Mouse (Mus musculus) MEL (cell line): Measurements from ENCODE around the gene Baiap2l1. TPM values are rescaled to one million over a fixed set of nuclear protein-coding genes. Genes with fewer than 3 reads are reported as not detected.

ENCODE experiments used
- DNase-seq: peaks from one replicate; pipeline ENCODE4 v3.0.0; 2011; ENCODE audit warnings: low read depth, low spot score
- H3K27ac ChIP-seq: 2 replicates; pipeline ENCODE4 v1.5.1; 2012; ENCODE audit warnings: low read depth, mild to moderate bottlenecking, control low read depth, low read length, moderate library complexity; ENCODE audit not compliant: control insufficient read depth
- H3K27me3 ChIP-seq, 2 experiments: fragments of 150-350 bp in 1 of 2; sonication (generic) in 1 of 2; 2 replicates each; pipeline ENCODE4 v1.6.1; 2012; ENCODE audit warnings: low read length in 2 of 2, mild to moderate bottlenecking in 2 of 2, improper control_type of control experiment in 1 of 2, moderate library complexity in 1 of 2; ENCODE audit not compliant: insufficient read depth in 2 of 2, control insufficient read depth in 1 of 2
- H3K36me3 ChIP-seq, 2 experiments: 2 replicates each; pipeline ENCODE4 v1.6.1; 2012 to 2014; ENCODE audit warnings: low read length in 2 of 2, improper control_type of control experiment in 1 of 2, inconsistent platforms in 1 of 2, mild to moderate bottlenecking in 1 of 2; ENCODE audit not compliant: insufficient read depth in 2 of 2, control insufficient read depth in 1 of 2
- H3K4me1 ChIP-seq, 2 experiments: fragments of 150-350 bp in 1 of 2; sonication (generic) in 1 of 2; 2 replicates each; pipeline ENCODE4 v1.6.1; 2012; ENCODE audit warnings: low read length in 2 of 2, improper control_type of control experiment in 1 of 2, mild to moderate bottlenecking in 1 of 2; ENCODE audit not compliant: insufficient read depth in 2 of 2, control insufficient read depth in 1 of 2
- H3K4me3 ChIP-seq, 2 experiments: fragments of 150-350 bp in 1 of 2; sonication (generic) in 1 of 2; 2 replicates each; pipeline ENCODE4 v1.5.1; 2012; ENCODE audit warnings: low read depth in 2 of 2, low read length in 2 of 2, mild to moderate bottlenecking in 2 of 2, moderate library complexity in 2 of 2, control low read depth in 1 of 2, improper control_type of control experiment in 1 of 2; ENCODE audit not compliant: control insufficient read depth in 1 of 2, insufficient read depth in 1 of 2
- H3K79me2 ChIP-seq: 2 replicates; pipeline ENCODE4 v1.6.1; 2012; ENCODE audit warnings: mild to moderate bottlenecking, low read length, moderate library complexity; ENCODE audit not compliant: control insufficient read depth, poor library complexity, insufficient read depth
- H3K9ac ChIP-seq: 2 replicates; pipeline ENCODE4 v1.6.1; 2012; ENCODE audit warnings: low read depth, mild to moderate bottlenecking, control low read depth, low read length, moderate library complexity; ENCODE audit not compliant: control insufficient read depth, poor library complexity, severe bottlenecking
- H3K9me3 ChIP-seq: fragments of 150-350 bp; sonication (generic); replicated peaks from 2 replicates; pipeline ENCODE4 v1.6.1; 2012; ENCODE audit warnings: mild to moderate bottlenecking, low read length, improper control_type of control experiment, moderate library complexity; ENCODE audit not compliant: insufficient read depth
- BHLHE40 ChIP-seq: IDR thresholded peaks from 2 replicates; pipeline ENCODE4 v1.6.1; 2012; ENCODE audit warnings: low read depth, mild to moderate bottlenecking, inconsistent platforms, low read length, improper control_type of control experiment, borderline replicate concordance
- CTCF ChIP-seq, 3 experiments: IDR thresholded peaks in 2 of 3; conservative IDR thresholded peaks in 1 of 3; 2 replicates each; pipeline ENCODE4 v1.5.1; 2011 to 2012; ENCODE audit warnings: low read length in 3 of 3, low read depth in 2 of 3, mild to moderate bottlenecking in 2 of 3, improper control_type of control experiment in 1 of 3, inconsistent platforms in 1 of 3, mixed read lengths in 1 of 3, moderate library complexity in 1 of 3; ENCODE audit not compliant: control insufficient read depth in 1 of 3, insufficient read depth in 1 of 3, poor library complexity in 1 of 3, severe bottlenecking in 1 of 3
- E2F4 ChIP-seq: IDR thresholded peaks from 2 replicates; pipeline ENCODE4 v1.6.1; 2011; ENCODE audit warnings: low read depth, low read length, improper control_type of control experiment, borderline replicate concordance
- EP300 ChIP-seq, 2 experiments: IDR thresholded peaks; 2 replicates each; pipeline ENCODE4 v1.6.1; 2011; ENCODE audit warnings: improper control_type of control experiment in 2 of 2, low read length in 2 of 2, low read depth in 1 of 2, mild to moderate bottlenecking in 1 of 2
- ETS1 ChIP-seq: IDR thresholded peaks from 2 replicates; pipeline ENCODE4 v1.6.1; 2012; ENCODE audit warnings: low read depth, mild to moderate bottlenecking, inconsistent platforms, low read length, improper control_type of control experiment, moderate library complexity
- GABPA ChIP-seq: IDR thresholded peaks from 2 replicates; pipeline ENCODE4 v1.6.1; 2012; ENCODE audit warnings: low read depth, mild to moderate bottlenecking, inconsistent platforms, low read length, improper control_type of control experiment, moderate library complexity
- KAT2A ChIP-seq: conservative IDR thresholded peaks from 2 replicates; pipeline ENCODE4 v1.6.1; 2012; ENCODE audit warnings: low read depth, low read length, improper control_type of control experiment, inconsistent platforms
- MAX ChIP-seq: IDR thresholded peaks from 2 replicates; pipeline ENCODE4 v1.6.1; 2011; ENCODE audit warnings: low read length, improper control_type of control experiment
- MXI1 ChIP-seq: IDR thresholded peaks from 2 replicates; pipeline ENCODE4 v1.6.1; 2011; ENCODE audit warnings: mild to moderate bottlenecking, low read depth, low read length, improper control_type of control experiment
- MYC ChIP-seq: IDR thresholded peaks from 2 replicates; pipeline ENCODE4 v1.6.1; 2011; ENCODE audit warnings: low read depth, mild to moderate bottlenecking, low read length, improper control_type of control experiment, moderate library complexity
- NELFE ChIP-seq: IDR thresholded peaks from 2 replicates; pipeline ENCODE4 v1.6.1; 2011; ENCODE audit warnings: low read depth, low read length, improper control_type of control experiment
- NRF1 ChIP-seq: IDR thresholded peaks from 2 replicates; pipeline ENCODE4 v1.6.1; 2014; ENCODE audit warnings: low read depth, mild to moderate bottlenecking, inconsistent platforms, low read length, improper control_type of control experiment, moderate library complexity; ENCODE audit not compliant: poor library complexity, insufficient read depth, severe bottlenecking
- POLR2A ChIP-seq, 2 experiments: IDR thresholded peaks; 2 replicates each; pipeline ENCODE4 v1.6.1; 2011 to 2012; ENCODE audit warnings: low read length in 2 of 2, mild to moderate bottlenecking in 2 of 2, control low read depth in 1 of 2, improper control_type of control experiment in 1 of 2, low read depth in 1 of 2, moderate library complexity in 1 of 2; ENCODE audit not compliant: control insufficient read depth in 1 of 2, insufficient read depth in 1 of 2, poor library complexity in 1 of 2
- POLR2AphosphoS5 ChIP-seq: IDR thresholded peaks from 2 replicates; pipeline ENCODE4 v1.6.1; 2012; ENCODE audit warnings: low read depth, borderline replicate concordance, mild to moderate bottlenecking, inconsistent platforms, low read length, moderate library complexity, mixed read lengths
- RAD21 ChIP-seq: IDR thresholded peaks from 2 replicates; pipeline ENCODE4 v1.6.1; 2011; ENCODE audit warnings: mild to moderate bottlenecking, low read depth, low read length, improper control_type of control experiment
- RCOR1 ChIP-seq: IDR thresholded peaks from 2 replicates; pipeline ENCODE4 v1.6.1; 2012; ENCODE audit warnings: low read depth, mild to moderate bottlenecking, inconsistent platforms, low read length, improper control_type of control experiment
- SIN3A ChIP-seq: IDR thresholded peaks from 2 replicates; pipeline ENCODE4 v1.6.1; 2012; ENCODE audit warnings: low read length, improper control_type of control experiment, inconsistent platforms
- SMC3 ChIP-seq: IDR thresholded peaks from 2 replicates; pipeline ENCODE4 v1.6.1; 2011; ENCODE audit warnings: low read depth, low read length, improper control_type of control experiment
- TAL1 ChIP-seq: IDR thresholded peaks from 2 replicates; pipeline ENCODE4 v1.6.1; 2012; ENCODE audit warnings: mild to moderate bottlenecking, inconsistent platforms, low read length, moderate library complexity, mixed read lengths
- TCF12 ChIP-seq: IDR thresholded peaks from 2 replicates; pipeline ENCODE4 v1.6.1; 2014; ENCODE audit warnings: low read depth, mild to moderate bottlenecking, inconsistent platforms, low read length, improper control_type of control experiment, moderate library complexity
- USF1 ChIP-seq: IDR thresholded peaks from 2 replicates; pipeline ENCODE4 v1.6.1; 2014; ENCODE audit warnings: low read depth, mild to moderate bottlenecking, inconsistent platforms, low read length, improper control_type of control experiment, moderate library complexity
- USF2 ChIP-seq, 2 experiments: IDR thresholded peaks; 2 replicates each; pipeline ENCODE4 v1.6.1; 2011 to 2012; ENCODE audit warnings: improper control_type of control experiment in 2 of 2, low read length in 2 of 2, borderline replicate concordance in 1 of 2, inconsistent platforms in 1 of 2, low read depth in 1 of 2, mild to moderate bottlenecking in 1 of 2; ENCODE audit not compliant: insufficient read depth in 1 of 2
- ZC3H11A ChIP-seq: IDR thresholded peaks from 2 replicates; pipeline ENCODE4 v1.6.1; 2012; ENCODE audit warnings: low read depth, mild to moderate bottlenecking, inconsistent platforms, low read length, improper control_type of control experiment
- ZMIZ1 ChIP-seq: IDR thresholded peaks from 2 replicates; pipeline ENCODE4 v1.6.1; 2012; ENCODE audit warnings: low read depth, mild to moderate bottlenecking, inconsistent platforms, low read length, improper control_type of control experiment, moderate library complexity
- ZNF384 ChIP-seq: IDR thresholded peaks from 2 replicates; pipeline ENCODE4 v1.6.1; 2012; ENCODE audit warnings: low read depth, mild to moderate bottlenecking, inconsistent platforms, low read length, improper control_type of control experiment
- polyA plus RNA-seq, 2 experiments: library from polyadenylated mRNA; stranded (reverse) in 1 of 2; unstranded in 1 of 2; fragments of >175 nt in 1 of 2; fragments of >200 nt in 1 of 2; gene quantifications; 2 replicates each; pipeline versions ENCODE4 v1.2.1 to v1.2.4; 2012; ENCODE audit warnings: low replicate concordance in 2 of 2, low read depth in 1 of 2; ENCODE audit not compliant: insufficient read length in 2 of 2, insufficient read depth in 1 of 2, missing spikeins in 1 of 2
- total RNA-seq: library from RNA; depleted of rRNA; stranded (reverse); fragments of 300-350 nt; gene quantifications from 2 replicates; pipeline ENCODE4 v1.2.3, GENCODE M21; 2012

Gene Baiap2l1
- total and polyA plus RNA-seq, 3 experiments, result 0.06 TPM; not detected in 2

DNA sequence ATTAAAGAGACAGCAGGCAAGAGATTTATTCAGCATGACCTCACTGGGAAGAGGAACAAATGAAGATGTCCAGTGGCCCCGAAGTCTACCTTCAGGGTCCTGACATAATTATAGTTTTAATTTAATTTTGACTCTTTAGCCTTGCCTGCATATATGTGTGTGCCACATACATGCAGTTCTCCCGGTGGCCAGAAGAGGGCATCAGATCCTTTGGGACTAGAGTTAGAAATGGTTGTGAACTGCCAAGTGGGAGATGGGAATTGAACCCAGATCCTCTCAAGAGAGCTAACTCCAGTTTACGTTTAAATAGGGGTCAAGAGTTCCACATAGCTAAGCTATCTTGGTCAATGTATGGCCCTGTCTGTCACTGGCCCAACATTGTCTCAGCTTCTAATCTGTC, 108.0 kb downstream of the Baiap2l1 start:
- peaks cover 0 to 8% of the 10 kb centered on the region in 2 experiments; a peak in 2 of 4 replicates for H3K36me3 ChIP-seq
- no peak for TF ChIP-seq NELFE
- peak; percentile 59 to 66 (median 59) for TF ChIP-seq CTCF (IDR thresholded peaks at IDR 0.05 in 2 of 3, conservative IDR thresholded peaks at IDR 0.05 in 1 of 3; ENCODE audit: control insufficient read depth in 1 of 3, insufficient read depth in 1 of 3, low read depth in 2 of 3, low read length in 3 of 3, poor library complexity in 1 of 3, severe bottlenecking in 1 of 3)
- TF ChIP-seq RAD21, result peak; percentile 36
- peak; percentile 34; the same call in 1 of the 2 replicates for TF ChIP-seq SMC3
- TF ChIP-seq ZC3H11A, result 0 out of 2 replicates have a peak, but pooled peaks have one; percentile 6
- TF ChIP-seq, all 39 proteins: peak for 4
- Histone ChIP-seq H3K9ac (no peak overlapping the region), H3K27ac (no peak overlapping the region), H3K4me3 (no peak overlapping the region), H3K9me3 (no peaks in the 10 kb centered on the region), H3K4me1 (peaks cover 8 to 11% of the 10 kb centered on the region in 2 experiments), H3K79me2 (no peaks in the 10 kb centered on the region), H3K27me3 (no peaks in the 10 kb centered on the region)
- peak; percentile 59 for DNase-seq

GRCm38 (mm10) chr5:144247906-144248585, 109.9 kb downstream of the Baiap2l1 start:
- Histone ChIP-seq H3K4me1 (peaks cover 5 to 8% of the 10 kb centered on the region in 2 experiments), H3K27ac (no peak overlapping the region)

More at GRCm38 (mm10) chr5:144247906-144248585, 109.9 kb downstream of the Baiap2l1 start:
- no peak overlapping the region for H3K9ac ChIP-seq
- TF ChIP-seq ZNF384, result no peak
- no peak for TF ChIP-seq NELFE
- no peak for TF ChIP-seq KAT2A
- TF ChIP-seq USF2 (IDR thresholded peaks at IDR 0.05; ENCODE audit: borderline replicate concordance in 1 of 2, insufficient read depth in 1 of 2, low read depth in 1 of 2, low read length in 2 of 2), result peak in 1 of 2 experiments; percentile 63; a peak in 1 of 4 replicates
- TF ChIP-seq MYC, result 0 out of 2 replicates have a peak, but pooled peaks have one; percentile 25
- TF ChIP-seq RAD21, result no peak
- no peak for TF ChIP-seq E2F4
- TF ChIP-seq ETS1, result peak; percentile 39; the same call in 1 of the 2 replicates
- no peak for TF ChIP-seq TAL1
- TF ChIP-seq TCF12, result no peak
- TF ChIP-seq NRF1, result no peak
- TF ChIP-seq EP300 (IDR thresholded peaks at IDR 0.05; ENCODE audit: low read depth in 1 of 2, low read length in 2 of 2), result no peak
- no peak for TF ChIP-seq POLR2AphosphoS5
- peak; percentile 50; the same call in 1 of the 2 replicates for TF ChIP-seq BHLHE40
- TF ChIP-seq RCOR1, result no peak
- no peak for TF ChIP-seq POLR2A (IDR thresholded peaks at IDR 0.05; ENCODE audit: control insufficient read depth in 1 of 2, insufficient read depth in 1 of 2, low read depth in 1 of 2, low read length in 2 of 2, poor library complexity in 1 of 2)
- TF ChIP-seq GABPA, result no peak
- TF ChIP-seq MAX, result peak; percentile 84
- peak; percentile 54 for TF ChIP-seq SIN3A
- peak; percentile 50; the same call in 1 of the 2 replicates for TF ChIP-seq MXI1
- TF ChIP-seq ZMIZ1, result no peak
- TF ChIP-seq USF1, result peak; percentile 89
- TF ChIP-seq ZC3H11A, result no peak
- DNase-seq, result peak; percentile 51
- no peaks in the 10 kb centered on the region for H3K9me3 ChIP-seq
- H3K4me3 ChIP-seq, result no peak overlapping the region
- peaks cover 0 to 8% of the 10 kb centered on the region in 2 experiments; a peak in 2 of 4 replicates for H3K36me3 ChIP-seq
- no peaks in the 10 kb centered on the region for H3K27me3 ChIP-seq
- H3K79me2 ChIP-seq, result no peaks in the 10 kb centered on the region
